Mouse (Mus musculus): ENCODE data around the gene Ano1. TPM values are rescaled to one million over a fixed set of nuclear protein-coding genes. Genes with fewer than 3 reads are reported as not detected.

Gene Ano1
- total and polyA plus RNA-seq, 2 experiments from 2014 or later, result 7.5 to 11.6 TPM

GRCm38 (mm10) chr7:144781337-144781736 lies 29.6 kb upstream of the Ano1 start:
- Histone ChIP-seq H3K9ac (replicated peaks; ENCODE audit: low read length, poor library complexity, severe bottlenecking) (no peak overlapping the region), H3K4me2 (ENCODE audit: low read depth, low read length, poor library complexity, severe bottlenecking) (no peak overlapping the region), H3K27me3 (ENCODE audit: insufficient read depth, low read length) (no peaks in the 10 kb centered on the region), H3K4me3 (ENCODE audit: low read depth, low read length) (no peak overlapping the region), H3K4me1 (ENCODE audit: insufficient read depth, low read length) (no peaks in the 10 kb centered on the region), H3K36me3 (ENCODE audit: insufficient read depth, low read length) (no peaks in the 10 kb centered on the region), H3K9me3 (ENCODE audit: low read length) (no peaks in the 10 kb centered on the region), H3K27ac (ENCODE audit: low read depth, low read length) (no peak overlapping the region)
- TF ChIP-seq CTCF (IDR thresholded peaks at IDR 0.05), result peak; percentile 57
- ATAC-seq (ENCODE audit: low FRiP score) (no peak), DNase-seq (ENCODE audit: low spot score) (no peak)
- WGBS, result 54% methylated on average over 5 of the region's 5 CpGs

GRCm38 (mm10) chr7:144780190-144780589 lies 28.4 kb upstream of the Ano1 start:
- Histone ChIP-seq H3K9ac (replicated peaks; ENCODE audit: low read length, poor library complexity, severe bottlenecking) (no peak overlapping the region), H3K9me3 (ENCODE audit: low read length) (no peaks in the 10 kb centered on the region), H3K4me2 (ENCODE audit: low read depth, low read length, poor library complexity, severe bottlenecking) (no peak overlapping the region), H3K4me3 (ENCODE audit: low read depth, low read length) (no peak overlapping the region), H3K4me1 (ENCODE audit: insufficient read depth, low read length) (no peaks in the 10 kb centered on the region), H3K27me3 (ENCODE audit: insufficient read depth, low read length) (no peaks in the 10 kb centered on the region), H3K27ac (ENCODE audit: low read depth, low read length) (no peak overlapping the region), H3K36me3 (ENCODE audit: insufficient read depth, low read length) (no peaks in the 10 kb centered on the region)
- WGBS, result 77% methylated on average over 8 of the region's 8 CpGs
- TF ChIP-seq CTCF (IDR thresholded peaks at IDR 0.05), result no peak
- DNase-seq (ENCODE audit: low spot score) (no peak), ATAC-seq (ENCODE audit: low FRiP score) (no peak)

- DNase-seq (ENCODE audit: low spot score) (no peak), ATAC-seq (ENCODE audit: low FRiP score) (no peak)
- Histone ChIP-seq H3K27me3 (ENCODE audit: insufficient read depth, low read length) (no peaks in the 10 kb centered on the region), H3K9me3 (ENCODE audit: low read length) (no peaks in the 10 kb centered on the region), H3K36me3 (ENCODE audit: insufficient read depth, low read length) (no peaks in the 10 kb centered on the region), H3K4me3 (ENCODE audit: low read depth, low read length) (no peak overlapping the region), H3K27ac (ENCODE audit: low read depth, low read length) (no peak overlapping the region), H3K4me1 (ENCODE audit: insufficient read depth, low read length) (no peaks in the 10 kb centered on the region), H3K4me2 (ENCODE audit: low read depth, low read length, poor library complexity, severe bottlenecking) (no peak overlapping the region), H3K9ac (replicated peaks; ENCODE audit: low read length, poor library complexity, severe bottlenecking) (no peak overlapping the region)
- 86% methylated on average over 2 of the region's 2 CpGs for WGBS
- TF ChIP-seq CTCF (IDR thresholded peaks at IDR 0.05), result no peak
Measured at GRCm38 (mm10) chr7:144779691-144780090, 27.9 kb upstream of the Ano1 start.

GRCm38 (mm10) chr7:144777805-144778204 lies 26.0 kb upstream of the Ano1 start:
- H3K4me1 ChIP-seq (ENCODE audit: insufficient read depth, low read length), result no peaks in the 10 kb centered on the region
- 50% methylated on average over 4 of the region's 4 CpGs for WGBS
- no peak overlapping the region for H3K4me2 ChIP-seq (ENCODE audit: low read depth, low read length, poor library complexity, severe bottlenecking)
- no peak for TF ChIP-seq CTCF (IDR thresholded peaks at IDR 0.05)
- DNase-seq (ENCODE audit: low spot score) (no peak), ATAC-seq (ENCODE audit: low FRiP score) (no peak)
- no peak overlapping the region for H3K9ac ChIP-seq (replicated peaks; ENCODE audit: low read length, poor library complexity, severe bottlenecking)
- no peak overlapping the region for H3K27ac ChIP-seq (ENCODE audit: low read depth, low read length)
- H3K9me3 ChIP-seq (ENCODE audit: low read length), result no peaks in the 10 kb centered on the region
- H3K36me3 ChIP-seq (ENCODE audit: insufficient read depth, low read length), result no peaks in the 10 kb centered on the region
- H3K4me3 ChIP-seq (ENCODE audit: low read depth, low read length), result no peak overlapping the region
- no peaks in the 10 kb centered on the region for H3K27me3 ChIP-seq (ENCODE audit: insufficient read depth, low read length)

GRCm38 (mm10) chr7:144775804-144776447 lies 24.2 kb upstream of the Ano1 start:
- DNase-seq (ENCODE audit: low spot score) (peak; percentile 83), ATAC-seq (ENCODE audit: low FRiP score) (peak; percentile 58; the same call in 1 of the 2 replicates)
- no peaks in the 10 kb centered on the region for H3K36me3 ChIP-seq (ENCODE audit: insufficient read depth, low read length)

GRCm38 (mm10) chr7:144775214-144775613 lies 23.4 kb upstream of the Ano1 start:
- H3K36me3 ChIP-seq (ENCODE audit: insufficient read depth, low read length), result no peaks in the 10 kb centered on the region
- 79% methylated on average over 3 of the region's 3 CpGs for WGBS
- H3K9me3 ChIP-seq (ENCODE audit: low read length), result no peaks in the 10 kb centered on the region
- no peak for TF ChIP-seq CTCF (IDR thresholded peaks at IDR 0.05)
- H3K4me2 ChIP-seq (ENCODE audit: low read depth, low read length, poor library complexity, severe bottlenecking), result no peak overlapping the region
- ATAC-seq (ENCODE audit: low FRiP score), result no peak
- DNase-seq (ENCODE audit: low spot score), result no peak
- H3K27ac ChIP-seq (ENCODE audit: low read depth, low read length), result no peak overlapping the region
- H3K4me1 ChIP-seq (ENCODE audit: insufficient read depth, low read length), result no peaks in the 10 kb centered on the region
- H3K4me3 ChIP-seq (ENCODE audit: low read depth, low read length), result no peak overlapping the region
- no peaks in the 10 kb centered on the region for H3K27me3 ChIP-seq (ENCODE audit: insufficient read depth, low read length)
- no peak overlapping the region for H3K9ac ChIP-seq (replicated peaks; ENCODE audit: low read length, poor library complexity, severe bottlenecking)

More at GRCm38 (mm10) chr7:144775804-144776447, 24.2 kb upstream of the Ano1 start:
- no peak overlapping the region for H3K4me3 ChIP-seq (ENCODE audit: low read depth, low read length)
- H3K4me1 ChIP-seq (ENCODE audit: insufficient read depth, low read length), result no peaks in the 10 kb centered on the region
- H3K9ac ChIP-seq (replicated peaks; ENCODE audit: low read length, poor library complexity, severe bottlenecking), result no peak overlapping the region
- H3K27ac ChIP-seq (ENCODE audit: low read depth, low read length), result no peak overlapping the region
- peak; percentile 90 for TF ChIP-seq CTCF (IDR thresholded peaks at IDR 0.05)
- 35% methylated on average over 6 of the region's 6 CpGs for WGBS
- no peaks in the 10 kb centered on the region for H3K9me3 ChIP-seq (ENCODE audit: low read length)
- no peak overlapping the region for H3K4me2 ChIP-seq (ENCODE audit: low read depth, low read length, poor library complexity, severe bottlenecking)
- no peaks in the 10 kb centered on the region for H3K27me3 ChIP-seq (ENCODE audit: insufficient read depth, low read length)

All from midbrain, postnatal 0 days (tissue).